Mouse (Mus musculus) embryo, embryonic 11 days (tissue): ENCODE measurements around the gene Son.
A peak's percentile ranks its signal among the peaks of the same experiment; 100 is the strongest.

Experiments used
- DNase-seq: peaks from one replicate; pipeline ENCODE4 v3.0.0-alpha.2; 2015

The Son gene

DNA sequence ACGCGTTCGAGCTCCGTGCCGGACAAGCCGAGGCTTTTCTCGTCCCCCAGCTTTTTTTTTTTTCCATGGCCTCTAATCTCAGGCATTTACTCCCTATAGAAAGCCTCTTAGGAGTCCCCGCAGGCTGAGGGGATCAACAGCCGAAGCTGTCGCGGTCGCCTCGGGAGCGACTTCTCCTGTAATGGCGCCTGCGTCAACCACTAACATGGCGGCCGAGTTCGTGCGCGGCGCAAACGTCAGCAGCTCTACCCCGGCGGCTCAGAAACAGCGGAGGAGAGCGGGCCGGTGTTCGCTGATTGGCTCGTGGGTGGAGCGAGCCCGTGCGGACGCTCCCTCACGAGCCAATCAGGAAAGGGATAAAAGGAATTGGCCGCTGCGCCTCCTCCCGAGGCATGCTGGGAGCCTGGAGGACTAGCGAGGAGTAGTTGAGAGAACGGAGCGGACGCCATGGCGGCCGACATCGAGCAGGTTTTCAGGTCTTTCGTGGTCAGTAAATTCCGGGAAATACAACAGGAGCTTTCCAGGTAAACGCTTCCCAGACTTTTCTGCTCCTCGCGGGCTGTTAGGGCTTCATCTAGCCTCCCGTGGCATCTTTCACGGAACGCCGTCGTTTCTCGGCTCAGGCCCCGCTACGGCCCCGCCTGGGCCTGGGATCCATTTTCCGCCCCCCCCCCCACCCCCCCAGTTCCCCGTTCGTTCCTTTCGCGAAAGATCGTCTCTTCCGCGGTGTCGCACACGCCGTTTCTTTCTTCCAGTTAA is at the start of gene Son:
Gene Son (plus strand): TSS at position 46 of the 759 bp plus-strand sequence.
- DNase-seq, result peak; percentile 98

DNA sequence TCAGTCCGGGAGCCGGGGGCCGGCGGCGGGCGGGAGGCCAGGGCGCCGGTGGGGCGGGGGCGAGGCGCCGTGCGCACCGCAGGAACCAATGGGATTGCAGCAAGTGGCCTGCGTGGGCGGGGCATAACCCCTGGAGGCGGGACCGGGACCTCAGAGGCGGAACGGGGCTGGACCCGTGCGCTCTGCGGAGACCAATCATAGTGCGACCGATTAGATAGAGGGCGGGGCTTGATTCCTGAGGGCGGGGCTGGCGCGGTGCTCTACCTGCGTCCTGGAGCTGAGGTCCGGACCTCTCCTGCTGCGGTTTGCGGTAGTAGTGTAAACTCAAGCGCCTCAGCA is 49.7 kb upstream of the Son start, which contains the start of gene Tmem50b:
Gene Tmem50b (minus strand): TSS at position 129 of the 339 bp plus-strand sequence.
- DNase-seq, result peak; percentile 98

DNA sequence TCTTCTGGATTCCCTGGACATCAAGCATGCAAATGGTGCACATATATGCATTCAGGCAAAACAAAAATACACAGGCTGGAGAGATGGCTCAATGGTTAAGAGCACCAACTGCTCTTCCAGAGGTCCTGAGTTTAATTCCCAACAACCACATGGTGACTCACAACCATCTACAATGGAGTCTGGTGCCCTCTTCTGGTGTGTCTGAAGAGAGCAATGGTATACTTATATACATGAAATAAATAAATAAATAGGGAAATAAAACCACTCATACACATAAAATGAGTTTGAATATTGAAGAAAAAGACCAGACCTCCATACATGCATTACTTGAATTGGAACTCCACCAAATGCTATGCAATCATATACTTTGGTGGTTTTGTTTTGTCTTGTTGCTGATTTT is 48.1 kb upstream of the Son start:
- no peak for DNase-seq

DNA sequence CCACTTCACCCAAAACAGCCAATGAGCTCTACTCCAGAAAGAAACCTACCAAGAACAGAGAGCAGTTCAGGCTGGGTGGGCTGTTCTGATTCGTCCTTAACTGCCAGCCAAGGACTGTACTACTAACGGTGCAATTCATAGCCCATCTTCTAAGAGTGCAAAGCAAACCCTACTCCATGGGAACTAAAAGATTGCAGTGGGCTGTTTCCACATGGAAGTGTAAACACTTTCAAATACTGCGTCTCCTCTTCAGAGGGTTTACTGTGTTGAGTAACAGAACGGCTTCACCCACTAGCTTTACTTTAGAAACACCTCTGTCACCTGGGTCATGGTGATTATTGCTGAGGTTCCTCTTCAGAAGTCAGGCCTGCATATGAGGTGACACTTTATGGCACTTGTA is 46.2 kb upstream of the Son start:
- DNase-seq, result no peak

DNA sequence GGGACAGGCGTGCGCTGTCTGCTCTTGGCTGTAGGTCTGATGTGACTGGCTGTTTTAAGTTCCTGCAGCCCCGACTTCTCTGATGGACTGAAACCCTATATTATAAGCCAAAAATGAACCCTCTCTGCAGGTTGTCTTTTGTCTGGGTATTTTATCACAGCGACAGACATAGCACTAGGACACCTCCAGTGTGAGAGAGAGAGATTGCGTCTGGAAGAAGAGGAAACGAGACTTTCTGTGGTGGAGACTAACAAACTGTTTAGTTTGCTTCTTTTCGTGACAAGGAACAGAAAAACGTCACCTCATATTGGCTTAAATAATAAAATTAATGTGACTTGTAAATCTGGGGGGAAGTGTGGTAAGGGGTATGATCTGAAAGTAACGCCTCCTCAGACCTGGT is 45.6 kb upstream of the Son start:
- no peak for DNase-seq

DNA sequence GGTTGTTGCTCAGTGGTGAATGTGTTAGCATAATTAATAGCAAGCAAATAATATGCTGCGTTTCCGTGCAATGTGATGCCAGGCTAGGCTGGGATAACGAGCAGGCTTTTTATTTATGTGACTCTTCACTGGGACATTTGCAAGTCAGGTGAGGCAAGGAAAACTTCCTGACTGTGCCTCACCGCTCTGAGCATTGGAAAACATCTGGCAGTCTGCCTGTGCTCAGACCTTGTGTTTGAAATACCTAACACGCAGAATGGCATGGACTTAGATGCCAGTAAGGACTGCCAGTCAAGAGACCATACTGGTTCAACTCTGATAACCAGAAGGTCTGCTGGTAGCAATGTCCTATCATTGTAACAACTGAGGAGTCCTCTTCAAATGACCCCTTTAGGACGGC is 42.1 kb upstream of the Son start:
- no peak for DNase-seq

DNA sequence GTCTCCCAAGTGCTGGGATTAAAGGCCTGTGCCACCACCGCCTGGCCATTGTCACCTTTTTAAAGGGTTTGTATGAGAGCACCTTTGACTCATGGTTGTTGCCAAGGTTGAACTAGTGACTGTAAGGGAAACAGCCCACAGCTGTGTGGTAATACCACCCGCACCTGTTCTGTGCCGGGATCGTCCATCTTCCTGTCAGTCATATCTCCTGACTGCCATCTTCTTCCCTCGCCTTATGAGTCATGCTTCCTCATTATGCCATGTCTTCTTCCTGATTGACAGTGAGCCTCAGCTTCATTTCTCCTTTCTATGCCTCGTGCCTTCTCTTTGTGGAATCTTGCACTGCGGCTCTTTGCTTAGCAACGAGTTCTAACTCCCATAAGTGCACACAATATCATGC is 40.3 kb upstream of the Son start:
- no peak for DNase-seq

DNA sequence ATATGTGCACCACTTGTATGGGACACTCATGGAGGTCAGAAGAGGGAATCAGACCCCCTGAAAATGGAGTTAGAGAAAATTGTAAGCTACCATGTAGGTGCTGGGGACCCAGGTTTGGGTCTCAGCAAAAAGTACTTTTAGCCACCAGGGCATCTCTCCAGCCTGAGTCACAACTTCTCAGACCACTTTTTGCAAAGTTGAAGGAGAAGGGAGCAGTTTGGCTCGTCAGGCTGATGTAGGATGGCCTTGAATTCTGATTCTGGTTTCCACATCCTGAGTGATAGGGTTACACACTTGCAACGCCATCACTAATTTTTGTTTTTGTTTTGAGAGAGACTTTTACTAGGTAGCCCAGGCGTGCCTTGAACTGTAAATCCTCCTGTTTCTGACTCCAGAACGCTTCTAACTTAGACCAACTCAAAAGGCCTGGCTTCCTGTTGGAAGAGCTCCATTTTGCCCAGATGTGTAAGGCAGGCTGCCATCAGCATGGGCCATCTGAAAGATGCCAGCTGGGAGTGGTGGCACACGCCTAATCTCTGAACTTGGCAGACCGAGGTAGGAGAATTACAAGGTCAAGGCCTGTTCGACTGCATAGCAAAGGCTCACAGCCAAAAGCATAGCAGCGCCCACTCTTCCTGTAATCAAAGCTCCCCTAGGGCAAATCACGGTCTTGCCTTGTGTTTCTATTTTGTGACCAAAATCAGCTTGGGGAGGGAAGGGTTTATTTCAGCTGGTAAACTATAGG is 37.6 kb upstream of the Son start:
- DNase-seq, result no peak

DNA sequence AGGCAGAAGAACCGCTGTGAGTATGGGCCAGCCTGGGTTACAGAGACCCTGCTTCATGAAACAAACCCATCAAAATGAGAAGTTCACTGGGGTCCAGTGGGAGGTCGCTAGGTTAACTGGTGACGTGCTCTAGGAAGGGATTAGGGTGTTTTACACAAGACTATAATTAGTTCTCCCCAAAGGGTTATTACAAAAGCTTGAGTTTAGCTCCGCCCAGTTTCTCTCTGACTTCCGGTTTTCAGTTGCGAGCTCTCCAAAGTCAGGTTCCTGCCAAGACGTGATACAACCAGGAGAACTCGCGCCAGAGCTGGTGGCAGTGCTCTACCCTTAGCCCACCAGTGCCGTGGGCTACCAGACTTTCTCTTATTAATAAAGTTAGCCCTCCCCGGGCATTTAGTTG is 36.1 kb upstream of the Son start:
- DNase-seq, result no peak

DNA sequence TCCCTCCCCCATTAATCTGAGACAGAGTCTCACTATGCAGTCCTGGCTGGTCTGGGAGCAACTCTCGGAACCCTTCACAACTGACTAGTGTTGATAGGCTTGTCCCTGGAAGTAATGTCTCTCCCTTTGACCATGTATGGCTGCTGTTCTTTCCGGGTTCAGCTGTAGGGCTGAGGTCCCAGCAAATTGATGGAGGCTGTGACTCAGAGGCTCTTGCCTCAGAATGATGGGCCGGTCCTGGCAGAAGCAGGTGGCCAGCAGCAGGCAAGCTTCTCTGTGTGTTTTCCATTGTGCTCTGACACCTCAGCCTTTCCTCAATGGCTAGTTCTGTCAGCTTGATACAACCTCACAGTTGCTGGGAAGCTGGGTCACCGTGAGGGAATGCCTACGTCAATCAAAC is 34.8 kb upstream of the Son start:
- DNase-seq, result no peak

DNA sequence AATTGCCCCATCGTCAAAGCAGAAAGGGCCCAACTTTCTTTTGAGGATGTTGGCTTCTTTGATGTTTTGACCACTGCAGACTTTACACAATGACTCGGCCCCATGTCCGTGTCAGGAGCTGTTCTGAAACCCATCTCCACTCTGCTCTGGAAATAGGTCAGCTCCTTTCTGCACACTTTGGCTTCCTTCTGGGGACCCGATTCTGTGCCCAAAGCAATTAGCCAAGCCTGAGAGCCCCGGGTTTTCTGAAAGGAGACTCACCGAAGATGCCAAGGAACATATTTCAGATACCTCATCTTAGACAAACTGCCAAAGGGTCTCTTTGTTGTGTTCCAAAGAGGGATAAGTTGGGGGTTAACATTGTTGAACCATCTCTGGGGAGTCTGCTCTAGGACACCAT is 32.8 kb upstream of the Son start:
- no peak for DNase-seq

DNA sequence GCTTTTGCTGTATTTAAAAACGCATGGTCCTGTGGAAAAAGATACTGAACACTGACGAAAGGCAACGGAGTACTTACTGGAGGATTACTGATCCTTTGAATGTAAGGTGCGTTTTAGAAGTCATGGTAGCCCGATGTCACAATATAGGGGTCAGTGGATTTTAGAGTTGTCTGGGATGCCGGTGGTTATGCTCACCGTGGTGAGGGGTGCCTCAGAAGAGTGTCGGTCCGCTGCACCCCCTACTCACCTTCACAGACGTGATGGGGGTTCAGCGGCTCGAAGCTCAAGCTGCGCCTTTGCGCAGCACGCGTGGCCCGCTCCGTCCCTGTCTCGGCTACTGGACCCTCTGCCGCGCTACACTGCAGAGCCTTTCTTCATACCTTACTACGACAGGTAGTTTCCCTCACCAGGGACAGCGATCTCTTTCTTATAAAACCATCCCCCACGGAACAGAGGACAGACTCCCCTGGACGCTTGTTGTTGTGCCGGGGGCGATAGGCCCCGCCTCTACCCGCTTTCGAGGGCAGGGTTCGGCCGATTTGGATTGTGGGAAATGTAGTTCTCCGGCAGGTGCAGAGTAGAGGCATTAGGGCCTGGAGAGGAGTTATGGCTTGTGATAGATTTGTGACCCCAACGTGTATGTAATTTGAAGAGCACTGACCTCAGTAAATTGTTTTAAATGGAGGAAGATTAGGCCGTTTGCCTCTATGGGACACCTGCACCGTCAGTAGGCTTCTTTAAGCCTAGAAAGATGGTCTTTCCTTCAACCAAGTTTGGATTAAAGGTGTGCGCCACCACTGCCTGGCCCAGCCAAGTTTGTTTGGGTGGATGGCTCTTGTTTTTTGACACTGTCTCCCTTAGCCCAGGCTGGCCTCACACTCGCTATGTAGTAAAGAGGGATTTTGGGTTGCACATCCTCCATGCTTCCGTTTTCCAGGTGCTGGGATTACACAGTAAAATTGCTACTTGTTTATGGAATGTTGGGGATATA is 28.5 kb upstream of the Son start, which contains the start of gene Dnajc28:
Gene Dnajc28 (minus strand): TSS at position 516 of the 991 bp plus-strand sequence.
- DNase-seq, result peak; percentile 85

DNA sequence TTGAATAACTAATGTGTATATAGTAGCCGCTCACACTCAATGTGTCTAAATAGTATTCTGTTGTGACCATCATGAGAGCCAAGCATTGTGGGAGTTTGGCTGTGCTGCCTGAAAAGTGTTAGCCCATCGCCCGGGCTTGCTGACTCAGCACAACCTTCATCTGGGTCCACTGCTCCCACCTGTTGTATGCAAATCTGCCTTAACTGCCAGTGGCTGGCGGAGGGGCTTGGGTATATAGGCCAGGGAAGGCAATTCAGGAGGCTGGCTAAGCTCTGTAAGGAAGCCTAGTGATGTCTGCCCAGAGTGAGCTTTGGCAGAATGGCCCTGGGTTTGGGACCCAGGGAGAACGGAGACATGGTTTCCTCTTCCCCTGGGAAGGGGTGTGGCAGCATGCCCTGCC is 27.1 kb upstream of the Son start:
- no peak for DNase-seq

DNA sequence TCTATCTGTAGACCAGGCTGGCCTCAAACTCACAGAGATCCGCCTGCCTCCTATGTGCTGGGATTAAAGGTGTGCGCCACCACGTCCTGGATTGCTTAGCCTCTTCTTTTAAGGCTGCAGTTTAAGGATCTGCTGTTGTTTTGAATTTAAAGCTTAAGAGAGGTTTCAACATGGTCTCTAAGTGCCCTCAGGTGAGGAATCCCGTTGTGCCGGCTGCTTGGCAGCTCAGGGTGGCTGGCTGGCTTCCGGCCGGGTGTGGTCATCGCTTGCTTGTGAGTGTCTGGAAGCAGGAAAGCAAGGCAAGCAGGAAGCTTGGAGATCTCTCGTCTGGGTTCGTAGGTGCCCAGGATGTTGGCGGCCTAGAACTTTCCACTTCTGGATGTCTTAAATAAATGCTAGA is 26.3 kb upstream of the Son start:
- DNase-seq, result no peak

DNA sequence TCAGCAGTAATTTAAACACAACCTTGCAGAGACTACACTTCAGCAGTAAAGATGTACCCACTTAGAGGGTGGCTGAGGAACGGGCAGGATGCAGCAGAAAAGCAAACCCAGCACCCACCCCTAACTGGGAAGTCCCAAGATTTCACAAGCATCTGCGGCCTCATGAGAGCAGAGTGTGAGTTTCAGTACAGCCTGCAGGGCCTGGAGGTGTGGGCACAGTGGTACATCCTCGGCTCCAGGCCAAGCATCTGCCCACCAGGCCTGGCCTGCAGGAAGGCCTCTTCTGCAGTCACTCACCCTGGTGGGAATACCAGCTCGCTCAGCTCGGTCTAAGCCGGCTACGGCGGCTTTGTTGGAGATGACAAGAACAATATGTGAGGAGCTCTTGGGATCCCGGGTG is 24.2 kb upstream of the Son start:
- DNase-seq, result no peak

DNA sequence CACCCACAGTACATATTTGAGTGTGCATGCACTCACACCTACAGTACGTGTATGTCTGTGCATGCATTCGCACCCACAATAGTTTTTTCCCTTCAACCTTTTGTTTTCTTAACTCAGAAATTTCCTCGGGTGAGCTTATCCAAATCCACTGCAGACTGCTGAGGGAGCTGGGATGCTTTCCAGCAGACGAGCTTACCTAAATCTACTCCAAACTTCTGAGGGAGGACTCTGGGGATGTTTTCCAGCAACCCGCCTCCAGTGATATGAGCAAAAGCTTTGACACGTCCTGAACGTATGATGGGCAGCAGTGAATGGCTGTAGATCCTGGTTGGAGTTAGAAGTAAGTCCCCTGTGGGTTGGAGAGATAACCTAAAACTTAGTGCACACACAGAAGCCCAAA is 19.5 kb upstream of the Son start:
- no peak for DNase-seq

DNA sequence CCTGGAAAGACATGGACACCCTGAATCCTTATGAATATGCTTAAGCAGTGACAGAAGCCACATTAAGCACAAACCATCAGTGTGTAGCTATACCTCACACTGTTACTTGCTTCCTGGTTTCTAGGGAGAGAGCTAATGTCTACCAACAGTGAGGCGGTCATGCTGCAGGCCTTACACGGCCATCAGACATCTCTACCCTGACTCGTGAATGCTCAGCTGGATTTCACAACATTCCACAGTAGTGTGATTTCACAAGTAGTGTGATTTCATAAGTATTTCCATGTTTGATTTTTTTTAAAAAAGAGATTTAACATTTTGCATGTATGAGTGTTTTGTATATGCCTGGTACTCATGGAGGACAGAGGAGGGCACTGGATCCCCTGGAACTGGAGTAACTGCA is 18.6 kb upstream of the Son start:
- no peak for DNase-seq

DNA sequence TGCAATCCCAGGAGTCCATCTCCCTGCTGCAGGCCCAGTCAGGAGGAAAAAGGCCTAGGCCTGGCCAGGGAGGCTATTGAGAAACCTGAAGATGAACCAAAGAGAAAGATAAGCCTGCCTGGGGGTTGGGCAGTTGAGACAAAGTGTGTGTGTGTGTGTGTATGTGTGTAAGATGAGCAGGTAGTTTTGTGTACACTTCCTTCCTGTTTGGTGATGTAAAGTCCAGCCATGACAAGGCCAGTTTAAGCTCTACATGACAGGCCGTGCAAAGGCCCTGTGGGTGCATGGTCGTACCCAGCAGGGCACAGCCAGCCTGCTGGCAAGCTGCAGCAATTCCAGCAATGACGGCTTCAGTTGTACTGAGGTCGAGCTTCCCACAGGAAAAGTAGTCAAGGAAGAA is 17.6 kb upstream of the Son start:
- no peak for DNase-seq

DNA sequence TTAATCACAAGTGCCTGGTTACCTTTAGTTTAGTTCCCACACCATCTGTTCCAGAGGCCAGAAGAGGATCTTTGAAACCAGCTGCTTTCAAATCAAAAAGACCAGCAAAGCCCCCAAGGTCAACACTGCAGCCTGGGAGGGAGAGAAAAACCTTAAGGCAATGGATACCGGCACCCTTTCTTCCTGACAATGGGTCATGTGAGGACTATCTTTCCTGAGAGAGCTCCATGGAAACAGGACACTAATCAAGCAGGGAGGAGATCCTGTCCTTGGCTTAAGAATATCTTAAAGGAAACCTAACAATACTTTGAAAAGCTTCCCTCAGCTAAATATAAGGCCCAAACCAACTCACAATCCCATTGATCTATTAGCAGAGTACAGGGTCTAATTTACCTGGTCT is 16.7 kb upstream of the Son start:
- DNase-seq, result no peak

DNA sequence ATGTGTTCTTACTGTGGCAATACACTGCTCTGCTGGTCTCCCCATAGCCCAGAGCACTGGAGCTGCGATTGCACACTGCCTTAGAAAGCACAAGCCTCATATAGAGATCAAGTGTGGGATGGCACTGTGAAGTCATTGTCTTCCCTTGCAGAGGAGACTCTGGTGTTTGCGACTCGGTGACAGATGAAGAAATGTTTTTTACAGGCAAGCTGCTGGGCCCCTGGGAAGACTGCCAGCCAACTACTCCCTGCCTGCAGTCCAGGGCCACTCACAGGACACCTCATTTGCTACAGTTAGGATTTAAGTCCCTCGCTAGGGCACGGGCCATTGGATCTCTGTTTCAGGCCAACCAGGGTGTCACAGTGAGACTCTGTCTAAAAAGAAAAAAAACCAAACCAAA is 14.9 kb upstream of the Son start:
- no peak for DNase-seq

DNA sequence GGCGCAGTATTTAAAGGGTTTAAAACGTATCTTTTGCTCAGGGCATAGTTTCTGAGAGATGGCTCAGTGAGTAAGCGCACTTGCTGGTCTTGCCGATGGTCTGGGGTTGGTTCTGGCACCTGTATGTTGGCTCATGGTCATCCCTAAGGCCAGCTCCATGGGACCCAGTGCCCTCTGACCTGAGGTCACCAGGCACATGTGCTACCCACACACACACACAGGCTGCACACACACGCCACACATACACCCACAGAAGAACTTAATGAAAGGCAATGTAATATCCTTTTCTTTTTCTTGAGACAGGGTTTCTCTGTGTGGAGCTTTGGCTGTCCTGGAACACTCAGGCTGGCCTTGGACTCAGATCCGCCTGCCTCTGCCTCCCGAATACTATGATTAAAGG is 14.4 kb upstream of the Son start:
- DNase-seq, result no peak

DNA sequence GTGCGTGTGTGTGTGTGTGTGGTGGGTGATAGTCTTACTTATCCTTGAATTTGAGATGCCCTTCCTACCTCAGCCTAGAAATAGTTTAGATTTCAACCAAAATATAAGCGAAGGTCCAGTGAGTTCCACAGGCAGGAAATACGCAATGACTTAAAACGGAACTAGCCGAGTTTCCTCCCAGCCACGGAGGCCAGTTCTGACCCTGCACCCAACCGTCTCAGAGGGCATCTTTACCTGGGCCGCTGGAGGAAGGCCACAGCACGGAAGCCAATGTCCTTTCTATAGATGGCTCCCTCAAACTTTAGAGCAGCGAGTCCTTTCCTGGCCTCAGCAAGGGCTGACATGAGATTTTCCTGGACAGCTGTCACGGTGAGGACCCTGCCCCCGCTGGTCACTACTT is 13.7 kb upstream of the Son start:
- no peak for DNase-seq

DNA sequence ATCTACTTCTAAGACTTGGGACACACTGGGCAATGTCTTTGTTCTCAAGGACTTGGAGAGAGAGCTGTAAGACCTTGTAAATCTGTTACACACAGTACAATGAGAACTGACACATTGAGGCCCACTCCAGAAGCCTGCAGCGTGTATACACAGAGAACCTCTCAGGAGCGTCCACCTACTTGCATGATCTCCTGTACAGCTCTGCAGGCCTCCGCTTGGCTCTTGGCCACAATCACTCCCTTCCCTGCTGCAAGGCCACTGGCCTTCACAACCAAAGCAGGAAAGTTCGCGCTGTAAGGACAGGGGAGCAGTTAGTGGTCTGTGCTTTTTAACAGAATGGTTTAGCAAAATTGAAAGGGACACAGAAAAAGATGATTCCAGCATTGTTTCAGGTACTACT is 8.1 kb upstream of the Son start:
- no peak for DNase-seq
